Mouse (Mus musculus) inflammation-experienced regulatory T-cells, adult 6 months (primary cell): Measurements from ENCODE around the gene Slc39a7. TPM values are rescaled to one million over a fixed set of nuclear protein-coding genes. Genes with fewer than 3 reads are reported as not detected.
A peak's percentile ranks its signal among the peaks of the same experiment; 100 is the strongest.
"Not testable (repeated sequence)": the region's sequence is repeated elsewhere in the genome, so short reads cannot be mapped to it uniquely, and the experiment has no call there.

Experiments used
- ATAC-seq: one replicate; pipeline ENCODE4 v1.8.0; 2017
- polyA plus RNA-seq, 3 experiments: library from polyadenylated mRNA; unstranded; fragments of 100-300 nt; shearing (Covaris generic); gene quantifications; one replicate each; pipeline ENCODE4 v1.2.1; 2017

The Slc39a7 gene
- polyA plus RNA-seq, 3 experiments from 2014 or later, result 40.8 to 49.3 (median 44.7) TPM

- no peak for ATAC-seq
These were observed 1.4 kb downstream of the Slc39a7 start for GRCm38 (mm10) chr17:34029890-34030595.

- ATAC-seq, result no peak
These were observed 2.2 kb downstream of the Slc39a7 start for GRCm38 (mm10) chr17:34029150-34029889.

DNA sequence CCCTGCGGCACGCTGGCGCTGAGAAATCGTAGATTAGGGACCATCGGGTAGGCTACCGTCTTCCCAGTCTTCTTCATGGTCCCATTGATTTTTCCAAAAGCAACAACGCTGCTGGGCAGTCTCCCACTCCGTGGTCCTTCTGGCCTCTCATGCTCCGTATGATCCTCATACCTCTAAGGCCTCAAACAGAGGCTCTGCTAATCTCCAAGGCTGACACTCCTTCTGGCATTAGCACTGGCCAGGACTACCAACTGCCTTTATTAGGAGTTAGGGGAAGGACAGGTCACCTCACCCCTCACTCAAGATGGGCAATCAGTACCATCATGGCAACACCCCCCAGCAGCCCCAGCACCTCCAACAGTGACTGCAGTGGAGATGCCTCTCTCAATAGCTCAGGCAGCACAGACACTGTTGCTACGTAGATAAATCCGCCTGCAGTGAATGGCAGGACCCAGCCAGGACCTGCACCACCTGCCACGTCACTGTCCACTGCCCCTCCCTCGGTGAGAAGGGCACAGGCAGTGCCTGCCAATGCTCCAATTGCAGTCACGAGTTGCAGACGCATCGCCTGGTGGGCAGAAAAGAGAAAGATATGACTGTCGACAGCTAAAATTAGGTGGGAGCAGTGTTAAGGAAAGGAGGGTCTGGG is 2.9 kb downstream of the Slc39a7 start:
- no peak for ATAC-seq

- ATAC-seq, result peak; percentile 53
These were observed 3.7 kb downstream of the Slc39a7 start, which contains the start of gene H2-Ke6 for GRCm38 (mm10) chr17:34027656-34028223. TSS of gene H2-Ke6 (minus strand) at chr17:34028060.

GRCm38 (mm10) chr17:34026917-34027655 is 4.4 kb downstream of the Slc39a7 start:
- peak; percentile 58 for ATAC-seq

- no peak for ATAC-seq
These were observed 5.3 kb downstream of the Slc39a7 start for GRCm38 (mm10) chr17:34026221-34026620.

- ATAC-seq, result no peak
These were observed 5.7 kb downstream of the Slc39a7 start for GRCm38 (mm10) chr17:34025756-34026151.

DNA sequence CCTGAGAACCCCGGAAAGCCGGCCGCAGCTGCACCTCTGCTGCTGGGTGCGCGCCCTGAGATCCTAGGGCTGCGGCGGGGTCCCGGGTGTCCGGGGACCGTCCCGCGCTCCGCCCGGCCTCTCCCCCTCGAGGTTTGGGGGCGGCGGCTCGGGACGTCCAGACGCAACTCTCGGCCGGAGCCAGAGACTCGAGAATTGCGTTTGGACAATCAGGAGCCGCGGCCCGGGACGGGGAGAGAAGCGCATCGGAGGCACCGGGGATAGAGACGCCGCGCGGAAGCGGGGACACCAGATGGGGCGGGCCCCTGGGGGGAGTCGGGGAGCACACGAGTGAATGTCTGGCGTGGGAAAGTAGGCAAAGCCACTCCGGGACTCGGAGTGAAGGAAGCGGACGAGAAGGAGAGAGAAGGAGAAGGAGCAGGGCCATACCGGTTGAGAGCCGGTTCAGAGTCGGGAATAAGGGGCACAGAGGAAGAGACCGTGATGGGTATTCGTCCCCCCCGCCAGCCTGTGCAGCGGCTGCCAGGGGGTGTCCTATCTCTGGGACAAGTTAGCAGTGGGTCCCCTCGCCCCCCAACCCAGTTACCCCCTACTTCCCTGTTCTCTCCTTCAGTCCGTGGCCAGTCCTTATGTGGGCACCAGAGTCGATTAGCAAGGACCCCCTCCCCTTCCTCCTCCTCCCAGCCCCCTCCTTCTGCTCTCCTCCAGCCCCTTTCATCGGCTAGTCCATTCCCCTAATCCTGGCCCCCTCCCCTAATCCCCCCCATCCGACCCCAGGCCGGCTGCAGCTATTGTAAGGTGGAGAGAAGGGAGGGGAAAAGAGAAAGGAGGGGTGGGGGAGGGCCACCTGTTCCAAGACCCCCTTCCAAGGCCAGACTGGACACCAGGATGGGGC is 6.4 kb downstream of the Slc39a7 start:
- ATAC-seq, result peak; percentile 5

DNA sequence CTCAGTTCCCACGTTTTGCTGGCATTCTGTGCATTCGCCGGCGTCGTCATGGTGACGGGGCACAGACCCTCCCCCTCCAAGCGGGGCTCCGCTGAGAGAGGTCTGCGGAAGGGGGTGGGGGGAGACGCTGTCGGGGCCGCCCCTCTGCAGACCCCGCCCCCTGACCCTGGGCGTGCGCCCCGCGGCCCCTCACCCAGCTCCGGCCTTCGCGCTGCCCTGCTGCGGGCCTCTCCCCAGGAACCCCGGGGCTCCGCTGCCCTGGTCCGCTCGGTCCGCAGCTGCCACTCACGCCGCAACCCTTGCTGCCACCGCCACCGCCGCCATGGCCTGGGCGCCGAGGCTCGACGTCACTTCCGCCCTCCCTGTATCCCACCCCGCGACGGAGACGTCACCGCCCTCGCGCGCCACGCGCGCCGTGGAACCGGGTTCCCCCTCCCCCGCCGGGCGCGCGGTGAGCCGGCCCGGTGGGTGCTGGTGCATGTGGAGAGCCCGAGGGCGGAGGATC is 7.1 kb downstream of the Slc39a7 start, which contains the start of gene Ring1:
Ring1 (minus strand) TSS at position 364 of the 505 bp plus-strand sequence.
- peak; percentile 44 for ATAC-seq

DNA sequence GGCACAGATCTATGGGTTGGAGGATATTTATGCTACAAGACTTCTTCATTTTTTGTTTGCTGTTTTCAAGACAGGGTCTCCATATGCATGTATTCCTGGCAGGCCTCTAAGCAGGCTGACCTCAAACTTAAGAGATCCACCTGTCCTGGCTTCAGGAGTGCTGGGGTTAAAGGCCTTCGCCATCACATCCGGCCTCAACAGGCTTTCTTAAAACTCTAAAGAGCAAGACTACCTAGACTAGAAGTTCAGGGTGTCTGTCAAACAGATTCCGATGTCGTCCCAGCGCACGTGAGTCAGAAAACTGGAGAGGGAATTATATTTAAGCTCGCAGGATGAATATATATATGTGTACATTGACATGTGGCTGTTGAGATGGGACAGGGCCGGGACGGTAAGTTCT is 7.8 kb downstream of the Slc39a7 start:
- ATAC-seq, result no peak

DNA sequence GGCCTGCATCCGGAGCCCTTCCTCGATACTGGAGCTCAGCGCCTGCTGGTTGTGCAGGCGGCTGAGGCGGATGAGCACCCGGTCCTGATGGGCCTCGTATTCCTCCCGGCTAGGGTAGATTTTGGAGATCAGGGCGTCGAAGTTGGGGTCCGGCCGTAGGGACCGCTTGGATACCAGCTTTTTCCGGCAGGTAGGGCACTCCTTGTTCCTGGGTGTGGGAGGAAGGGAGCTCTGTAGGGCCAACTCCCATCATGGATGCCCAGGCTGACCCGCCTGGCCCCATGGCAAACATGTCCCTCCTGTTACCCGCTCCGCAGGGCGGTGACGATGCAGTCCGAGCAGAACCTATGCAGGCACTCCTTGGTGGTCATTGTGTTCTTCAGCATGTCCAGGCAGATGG is 8.5 kb downstream of the Slc39a7 start:
- ATAC-seq, result no peak

DNA sequence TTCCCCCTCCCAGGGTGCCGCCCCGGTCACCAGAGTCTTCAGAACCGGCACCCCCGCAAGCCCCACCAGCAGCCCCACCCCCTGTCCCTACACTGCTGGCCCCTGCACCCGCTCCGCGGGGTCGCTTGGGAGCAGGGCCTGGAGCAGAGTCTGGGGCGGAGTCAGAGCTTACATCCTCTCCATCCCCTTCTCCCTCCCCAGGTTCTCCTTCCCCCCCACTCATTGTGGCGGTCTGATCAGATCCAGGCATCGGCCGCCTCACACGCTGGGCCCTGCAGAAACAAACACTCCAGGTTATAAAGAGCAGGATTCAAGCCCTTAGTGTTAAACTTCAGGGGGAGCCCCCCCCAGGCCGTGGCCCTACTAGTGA is 9.1 kb downstream of the Slc39a7 start:
- no peak for ATAC-seq

- no peak for ATAC-seq
These were observed 9.7 kb downstream of the Slc39a7 start for GRCm38 (mm10) chr17:34021539-34022413.

DNA sequence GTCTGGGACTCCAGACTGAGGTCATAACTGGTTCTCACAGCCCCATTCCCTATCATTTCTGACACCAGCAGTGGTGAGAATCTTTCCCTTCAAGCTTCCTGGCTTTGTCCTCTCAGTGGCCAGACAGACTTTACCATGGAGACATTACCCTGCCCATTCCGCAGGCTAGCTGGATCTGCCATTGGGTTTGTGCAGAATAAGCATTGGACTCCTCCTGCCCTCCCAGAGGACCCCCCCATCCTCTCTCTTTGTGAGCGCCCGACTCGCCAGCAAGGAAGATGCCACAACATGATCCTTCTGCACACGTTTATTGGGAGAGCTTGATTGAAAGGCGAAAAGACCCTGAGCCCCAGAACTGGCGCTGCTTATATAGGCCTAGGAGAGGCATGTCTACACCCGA is 18.0 kb downstream of the Slc39a7 start:
- no peak for ATAC-seq

DNA sequence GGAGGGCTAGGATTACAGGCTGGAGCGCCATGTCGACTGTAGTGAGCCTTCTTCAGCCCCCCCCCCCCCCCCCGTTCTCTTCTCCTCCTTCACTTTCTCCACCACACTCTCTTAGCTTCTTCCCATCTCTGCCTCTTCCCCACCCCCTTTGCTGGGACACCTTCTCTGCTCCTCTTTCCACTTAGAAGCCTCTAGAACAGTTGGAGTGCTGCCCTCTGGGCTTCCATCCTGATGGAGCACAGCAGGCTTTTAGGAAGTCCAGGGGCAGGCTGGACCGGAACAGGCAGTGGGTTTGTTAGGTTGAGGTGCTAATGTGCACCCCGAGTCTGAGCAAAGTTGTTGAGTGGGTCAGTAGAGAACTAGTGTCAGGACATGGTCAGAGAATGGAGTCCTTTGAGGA is 21.3 kb downstream of the Slc39a7 start:
- ATAC-seq, result no peak

DNA sequence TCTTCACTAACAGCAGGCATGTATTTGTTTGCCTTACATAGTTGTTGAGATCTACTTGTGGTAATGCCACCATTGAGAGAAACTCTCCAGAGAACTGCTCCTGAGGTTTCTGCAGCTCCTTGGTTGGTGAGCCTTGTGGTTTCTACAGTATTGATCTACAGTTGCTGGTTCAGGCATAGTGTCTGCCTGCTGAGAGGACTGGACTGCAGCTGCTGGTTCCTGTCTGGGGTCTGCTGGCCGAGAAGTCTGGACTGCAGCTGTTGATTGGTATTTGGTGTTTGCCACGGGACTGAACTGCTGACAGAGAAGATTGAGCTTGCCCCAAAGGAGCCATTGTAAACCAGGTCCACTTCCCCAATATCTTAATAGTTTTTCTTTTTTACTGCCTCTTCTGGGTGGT is 24.9 kb downstream of the Slc39a7 start:
- no peak for ATAC-seq

GRCm38 (mm10) chr17:34003426-34003825 is 28.1 kb downstream of the Slc39a7 start:
- ATAC-seq, result no peak

DNA sequence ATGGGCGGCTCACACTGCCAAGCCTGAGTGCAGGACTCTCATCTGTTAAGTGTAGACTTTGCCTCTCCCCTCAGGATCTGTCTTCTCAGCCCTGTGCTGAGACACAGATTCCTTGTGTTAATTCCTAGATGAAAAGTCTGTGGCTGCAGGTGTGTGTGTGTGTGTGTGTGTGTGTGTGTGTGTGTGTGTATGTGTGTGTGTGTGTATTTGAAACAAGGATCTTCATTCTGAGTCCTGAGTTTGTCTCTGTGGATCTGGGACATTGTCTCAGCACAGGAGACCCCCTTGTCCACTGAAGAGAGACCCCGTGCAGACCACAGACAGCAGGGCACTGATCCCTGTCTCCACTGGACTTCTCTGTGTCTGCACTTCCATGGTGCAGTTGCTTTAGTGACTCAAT is 30.7 kb downstream of the Slc39a7 start:
- not testable (repeated sequence) for ATAC-seq

DNA sequence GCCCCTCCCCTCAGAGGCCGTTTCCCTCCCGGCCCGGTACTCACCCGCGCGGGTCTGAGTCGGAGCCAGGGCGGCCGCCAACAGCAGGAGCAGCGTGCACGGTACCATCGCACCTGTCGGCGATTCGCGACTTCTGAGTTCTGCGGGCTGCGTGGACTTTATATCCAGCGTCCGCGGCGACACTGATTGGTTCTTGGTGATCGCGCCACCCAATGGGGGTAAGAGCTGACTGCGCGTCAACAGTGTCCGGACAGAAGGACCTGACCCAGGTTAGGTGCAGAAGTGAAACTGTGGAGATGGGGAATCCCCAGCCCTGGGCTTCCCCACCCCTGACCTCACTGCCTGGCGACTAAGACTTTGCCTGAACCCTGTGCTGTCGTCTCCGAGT is 31.3 kb downstream of the Slc39a7 start, which contains the start of gene H2-K1:
H2-K1 (minus strand) TSS at position 198 of the 388 bp plus-strand sequence.
- peak; percentile 92 for ATAC-seq
